Mouse (Mus musculus) effector memory CD4-positive, alpha-beta T cell, adult 5 months (primary cell): ENCODE measurements around the gene Raver1. TPM values are rescaled to one million over a fixed set of nuclear protein-coding genes. Genes with fewer than 3 reads are reported as not detected.

Experiments used
- polyA plus RNA-seq: library from polyadenylated mRNA; unstranded; fragments of 100-300 nt; shearing (Covaris generic); gene quantifications from one replicate; pipeline ENCODE4 v1.2.1, GENCODE M21; 2017

Gene Raver1
- polyA plus RNA-seq = 60.3 TPM

DNA sequence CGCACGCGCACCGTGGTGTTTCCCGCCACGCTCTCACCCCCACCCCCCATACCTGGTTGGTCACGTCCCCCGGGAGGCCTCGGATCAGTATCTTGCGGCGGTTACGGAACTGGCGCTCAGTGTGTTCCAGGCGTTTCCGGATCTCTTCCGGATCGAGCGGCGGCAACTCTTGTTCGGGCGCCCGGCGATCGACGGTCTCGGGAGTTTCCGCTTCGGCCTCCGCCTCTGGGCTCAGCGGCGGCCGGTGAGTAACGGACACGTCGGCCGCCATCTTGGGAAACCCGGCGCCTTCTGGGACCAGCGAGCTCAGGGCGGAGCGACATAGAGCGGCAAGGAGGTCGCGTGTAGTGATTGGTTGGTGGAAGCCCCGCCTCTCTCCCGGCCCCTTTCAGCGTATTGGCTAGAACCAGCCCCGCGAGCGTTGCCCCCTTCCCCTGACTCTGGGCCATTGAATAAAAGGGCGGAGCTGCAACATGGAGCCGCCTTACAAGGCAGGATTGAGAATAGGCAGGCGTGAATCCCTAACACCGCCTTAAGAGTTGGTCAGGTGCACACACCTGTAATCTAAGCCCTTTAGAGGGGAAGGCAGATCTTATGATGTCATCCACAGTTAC, at the start of gene Raver1, which contains the start of gene Gm38431:
TSS of gene Raver1 (minus strand) at position 302 of the 614 bp plus-strand sequence.
TSS of gene Gm38431 (minus strand) at position 291 of the 614 bp plus-strand sequence.

DNA sequence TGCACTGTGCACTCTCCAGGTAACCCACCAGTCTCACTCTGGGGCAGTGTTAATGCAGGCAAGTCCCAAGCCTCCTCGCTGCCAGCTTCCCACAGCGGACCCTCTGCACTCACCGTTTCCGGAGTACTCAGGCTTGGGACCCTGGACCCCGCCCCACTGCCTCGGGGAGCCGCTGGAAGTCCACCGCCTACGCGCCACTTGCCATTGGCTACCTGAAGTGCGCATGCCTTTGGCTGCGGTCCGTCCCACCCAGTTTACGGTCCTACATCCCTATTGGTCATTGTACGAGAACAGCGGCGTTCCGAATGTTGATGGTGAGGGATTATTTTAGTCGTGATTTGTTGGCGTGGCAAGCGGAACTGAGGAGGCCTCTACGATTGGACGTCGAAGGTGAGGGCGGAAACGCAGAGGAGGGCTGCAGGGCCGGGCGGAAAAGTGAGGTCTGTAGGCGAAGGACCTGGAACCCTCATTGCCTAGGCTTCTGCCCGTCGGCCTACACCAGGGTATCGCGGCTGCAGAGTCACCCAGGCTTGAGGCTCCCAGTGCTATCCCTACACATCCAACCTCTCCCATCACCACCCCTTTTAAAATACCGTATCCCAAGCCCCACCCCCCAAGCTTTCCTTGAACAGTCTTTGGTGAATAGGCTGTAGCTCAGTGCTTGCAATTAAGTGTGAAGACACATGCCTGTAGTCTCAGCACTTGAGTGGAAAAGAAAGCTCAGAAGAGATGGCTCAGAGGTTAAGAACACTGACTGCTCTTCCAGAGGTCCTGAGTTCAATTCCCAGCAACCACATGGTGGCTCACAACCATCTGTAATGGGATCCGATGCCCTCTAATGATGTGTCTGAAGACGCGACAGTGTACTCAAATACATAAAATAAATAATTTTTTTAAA, 39.5 kb upstream of the Raver1 start, which contains the start of gene Tyk2:
TSS of gene Tyk2 (minus strand) at position 185 of the 898 bp plus-strand sequence.

DNA sequence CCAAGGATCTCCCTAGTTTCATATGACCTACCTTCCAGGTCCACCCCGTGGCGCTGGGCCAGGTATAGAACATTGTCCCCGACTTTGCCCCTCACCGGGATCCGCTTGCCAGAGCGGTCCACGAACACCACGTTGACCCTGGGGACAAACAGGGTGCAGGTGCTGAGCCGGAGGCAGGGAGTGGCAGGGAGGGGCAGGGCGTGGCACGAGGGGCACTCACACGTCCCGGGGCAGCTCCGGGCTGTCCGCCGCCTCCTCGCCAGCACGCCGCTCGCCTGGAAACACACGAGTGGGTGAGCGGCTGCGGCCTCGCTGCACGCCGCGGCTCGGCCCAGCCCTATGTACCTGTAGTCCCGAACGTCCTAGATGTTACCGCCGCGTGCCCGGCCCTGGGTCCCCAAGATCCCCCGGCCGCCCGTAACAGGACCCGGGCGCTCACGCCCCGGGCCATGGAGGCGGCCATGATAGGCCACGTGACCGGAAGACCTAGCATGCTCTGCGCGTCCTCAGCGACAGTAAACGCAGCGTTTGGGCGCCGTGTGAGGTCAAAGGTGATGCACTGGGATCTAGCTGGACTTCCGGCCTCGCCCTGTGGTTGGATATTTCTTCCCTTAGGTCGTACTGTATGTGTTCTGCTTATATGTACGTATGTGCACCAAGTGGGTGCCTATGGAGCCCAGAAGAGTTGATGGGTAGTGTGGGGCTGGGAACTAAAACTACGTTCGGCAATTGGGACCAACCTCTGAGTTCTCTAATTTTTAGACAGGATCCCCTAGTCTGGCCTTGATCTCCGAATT, 18.6 kb downstream of the Raver1 start, which contains the start of the genes Gm49373 and Fdx1l:
TSS of gene Gm49373 (minus strand) at position 53 of the 797 bp plus-strand sequence.
TSS of gene Fdx1l (minus strand) at position 571 of the 797 bp plus-strand sequence.

DNA sequence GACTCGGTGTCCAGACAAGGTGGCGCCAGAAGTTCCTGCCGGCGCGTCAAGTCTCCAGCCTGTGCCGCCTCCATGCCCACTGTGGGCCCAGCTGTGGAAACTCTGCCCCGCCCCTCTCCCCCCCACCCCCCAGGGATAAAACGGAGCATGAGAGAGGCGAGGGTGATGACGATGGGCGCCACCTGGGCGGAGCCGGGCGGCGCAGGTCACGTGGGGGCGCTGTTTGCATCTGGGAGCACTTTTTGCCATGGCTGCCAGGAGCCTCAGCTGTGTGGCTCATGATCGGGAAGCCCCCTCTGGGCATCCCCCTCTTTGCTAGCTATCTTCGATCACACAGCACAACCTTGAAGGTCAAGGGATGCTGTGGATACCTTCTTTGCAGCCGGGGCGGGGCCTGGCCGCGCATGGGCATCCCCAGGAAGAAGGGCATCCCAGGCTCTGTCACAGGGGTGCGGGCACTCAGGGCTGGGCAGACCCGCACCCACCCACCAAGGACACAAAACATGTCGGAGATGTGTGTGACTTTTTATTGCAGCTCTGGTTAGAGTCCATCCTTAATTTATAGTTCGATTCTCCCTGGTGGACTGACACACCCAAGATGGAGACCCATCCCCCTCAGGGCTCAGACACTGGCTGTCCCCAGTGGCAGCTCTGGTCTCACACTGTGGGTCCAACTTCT, 24.7 kb downstream of the Raver1 start, which contains the start of gene Zglp1:
TSS of gene Zglp1 (minus strand) at position 88 of the 679 bp plus-strand sequence.

DNA sequence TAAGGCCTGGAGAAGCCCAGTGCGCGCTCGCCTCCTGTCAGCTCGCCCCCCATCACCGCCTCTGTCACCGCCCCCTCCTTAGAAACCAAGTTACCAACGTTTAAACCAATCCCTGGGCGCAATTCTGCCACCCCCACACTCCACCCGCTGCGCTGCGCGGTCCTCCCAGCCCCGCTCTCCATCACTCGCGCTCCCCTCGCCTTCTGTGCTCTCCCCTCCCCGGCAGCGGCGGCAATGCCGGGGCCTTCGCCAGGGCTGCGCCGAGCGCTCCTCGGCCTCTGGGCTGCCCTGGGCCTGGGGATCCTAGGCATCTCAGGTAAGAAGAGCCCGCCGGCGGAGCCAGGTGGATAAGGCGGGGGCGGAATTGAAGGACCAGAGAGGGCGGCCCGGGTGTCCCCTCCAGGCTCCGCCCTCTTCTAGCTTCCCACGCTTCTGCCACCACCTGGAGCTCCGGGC, 59.9 kb downstream of the Raver1 start, which contains the start of gene Icam5:
TSS of gene Icam5 (plus strand) at position 178 of the 456 bp plus-strand sequence.

DNA sequence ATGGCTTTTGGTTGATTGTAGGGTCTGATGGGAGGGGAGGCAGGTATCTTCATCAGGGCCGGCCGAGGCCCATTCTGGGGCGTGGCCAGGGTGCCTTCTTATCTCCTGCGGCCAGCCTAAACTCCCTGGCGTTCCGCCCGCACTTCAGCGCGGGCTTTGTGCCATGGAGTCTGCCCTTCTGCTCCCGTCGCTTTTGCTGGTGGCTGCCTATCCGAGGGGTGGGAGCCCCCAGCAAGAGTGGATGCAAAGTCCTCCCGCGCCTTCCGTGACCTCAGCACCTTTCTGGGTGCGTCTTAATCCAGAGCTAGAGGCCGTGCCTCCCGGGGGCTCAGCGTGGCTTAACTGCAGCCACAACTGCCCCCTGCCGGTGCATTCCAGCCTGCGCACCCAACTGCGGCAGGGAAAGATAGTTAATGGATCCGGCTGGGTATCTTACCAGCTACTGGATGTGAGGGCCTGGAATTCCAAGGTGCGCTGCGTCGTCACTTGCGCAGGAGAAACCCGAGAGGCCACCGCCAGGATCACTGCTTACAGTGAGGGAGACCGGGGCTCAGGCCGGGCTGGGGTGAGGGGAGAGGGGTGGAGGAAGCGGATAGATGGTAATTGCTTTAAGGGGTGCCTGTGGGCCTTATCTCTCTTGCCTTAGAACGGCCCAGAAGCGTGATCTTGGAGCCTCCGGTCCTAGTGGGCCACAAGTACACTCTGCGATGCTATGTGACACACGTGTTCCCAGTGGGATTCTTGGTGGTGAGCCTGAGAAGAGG, 62.3 kb downstream of the Raver1 start, which contains the start of gene Icam4:
TSS of gene Icam4 (plus strand) at position 83 of the 764 bp plus-strand sequence.

Other genes with a start within 250 kb of the Raver1 start
- gene A230050P20Rik, start 223.4 kb downstream of the Raver1 start, polyA plus RNA-seq = 40.4 TPM
- gene Angptl6, start 212.3 kb downstream of the Raver1 start, polyA plus RNA-seq = 2.1 TPM
- 122 TPM for gene Ppan, start 203.8 kb downstream of the Raver1 start, polyA plus RNA-seq
- gene Eif3g, start 193.4 kb downstream of the Raver1 start, polyA plus RNA-seq = 312 TPM
- 56.1 TPM for gene Dnmt1, start 132.1 kb downstream of the Raver1 start, polyA plus RNA-seq
- 16.7 TPM for gene S1pr2, start 115.2 kb downstream of the Raver1 start, polyA plus RNA-seq
- 88.5 TPM for gene Mrpl4, start 89.3 kb downstream of the Raver1 start, polyA plus RNA-seq
- gene Icam1, start 76.0 kb downstream of the Raver1 start, polyA plus RNA-seq = 141 TPM
- gene Icam4, start 62.6 kb downstream of the Raver1 start, polyA plus RNA-seq = 1.4 TPM
- 0.59 TPM for gene Icam5, start 59.9 kb downstream of the Raver1 start, polyA plus RNA-seq
- gene Zglp1, start 24.9 kb downstream of the Raver1 start, polyA plus RNA-seq = not detected
- gene Gm49373, start 18.9 kb downstream of the Raver1 start, polyA plus RNA-seq = 0.26 TPM
- gene Fdx1l, start 18.4 kb downstream of the Raver1 start, polyA plus RNA-seq = 35.9 TPM
- gene Gm38431, start within 50 bp of the Raver1 start, polyA plus RNA-seq = 4.2 TPM
- 62.4 TPM for gene Tyk2, start 39.2 kb upstream of the Raver1 start, polyA plus RNA-seq
- 304 TPM for gene Cdc37, start 58.0 kb upstream of the Raver1 start, polyA plus RNA-seq
- gene Pde4a, start 73.7 kb upstream of the Raver1 start, polyA plus RNA-seq = 3.2 TPM
- gene Keap1, start 147.4 kb upstream of the Raver1 start, polyA plus RNA-seq = 27.0 TPM
- 0.79 TPM for gene S1pr5, start 156.4 kb upstream of the Raver1 start, polyA plus RNA-seq
- 68.1 TPM for gene Atg4d, start 173.3 kb upstream of the Raver1 start, polyA plus RNA-seq
- 25.7 TPM for gene Kri1, start 196.0 kb upstream of the Raver1 start, polyA plus RNA-seq
- gene Cdkn2d, start 199.4 kb upstream of the Raver1 start, polyA plus RNA-seq = 50.4 TPM
- gene Ap1m2, start 220.3 kb upstream of the Raver1 start, polyA plus RNA-seq = 1.1 TPM
- 292 TPM for gene Slc44a2, start 228.7 kb upstream of the Raver1 start, polyA plus RNA-seq